Mouse (Mus musculus): ENCODE measurements around the gene Tnf.

Gene Tnf

DNA sequence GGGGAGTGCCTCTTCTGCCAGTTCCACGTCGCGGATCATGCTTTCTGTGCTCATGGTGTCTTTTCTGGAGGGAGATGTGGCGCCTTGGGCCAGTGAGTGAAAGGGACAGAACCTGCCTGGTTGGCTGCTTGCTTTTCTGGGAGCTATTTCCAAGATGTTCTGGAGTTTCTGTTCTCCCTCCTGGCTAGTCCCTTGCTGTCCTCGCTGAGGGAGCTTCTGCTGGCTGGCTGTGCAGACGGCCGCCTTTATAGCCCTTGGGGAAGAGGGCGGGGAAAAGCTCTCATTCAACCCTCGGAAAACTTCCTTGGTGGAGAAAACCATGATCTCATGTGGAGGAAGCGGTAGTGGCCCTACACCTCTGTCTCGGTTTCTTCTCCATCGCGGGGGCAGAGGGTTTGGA is at the start of gene Tnf:
Gene Tnf, minus strand, starts transcription at position 221 of the 400 bp plus-strand sequence.
- no peak for DNase-seq (ENCODE audit: low read depth, low spot score)

DNA sequence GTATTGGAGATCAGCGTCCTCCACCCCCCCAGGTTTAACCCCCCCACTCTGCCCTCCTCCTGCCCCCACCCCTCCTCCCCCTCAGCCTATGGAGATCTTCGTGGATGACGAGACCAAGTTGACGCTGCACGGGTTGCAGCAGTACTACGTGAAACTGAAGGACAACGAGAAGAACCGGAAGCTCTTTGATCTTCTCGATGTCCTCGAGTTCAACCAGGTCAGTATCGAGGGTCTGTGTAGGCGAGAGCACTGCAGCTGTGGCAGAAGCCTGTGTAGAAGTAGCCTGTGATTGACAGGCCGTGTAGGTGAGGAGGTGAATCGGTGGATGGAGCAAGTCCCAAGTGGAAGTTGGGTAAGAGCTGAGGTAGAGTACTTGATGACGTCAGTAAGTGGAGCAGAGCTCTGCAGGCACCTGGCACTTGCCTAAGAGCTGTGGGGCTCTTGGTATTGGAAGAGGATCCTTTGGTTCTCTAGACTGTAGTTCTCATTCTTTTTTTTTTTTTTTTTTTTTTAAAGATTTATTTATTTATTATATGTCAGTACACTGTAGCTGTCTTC is 49.4 kb upstream of the Tnf start:
- DNase-seq (ENCODE audit: low read depth, low spot score), result no peak

DNA sequence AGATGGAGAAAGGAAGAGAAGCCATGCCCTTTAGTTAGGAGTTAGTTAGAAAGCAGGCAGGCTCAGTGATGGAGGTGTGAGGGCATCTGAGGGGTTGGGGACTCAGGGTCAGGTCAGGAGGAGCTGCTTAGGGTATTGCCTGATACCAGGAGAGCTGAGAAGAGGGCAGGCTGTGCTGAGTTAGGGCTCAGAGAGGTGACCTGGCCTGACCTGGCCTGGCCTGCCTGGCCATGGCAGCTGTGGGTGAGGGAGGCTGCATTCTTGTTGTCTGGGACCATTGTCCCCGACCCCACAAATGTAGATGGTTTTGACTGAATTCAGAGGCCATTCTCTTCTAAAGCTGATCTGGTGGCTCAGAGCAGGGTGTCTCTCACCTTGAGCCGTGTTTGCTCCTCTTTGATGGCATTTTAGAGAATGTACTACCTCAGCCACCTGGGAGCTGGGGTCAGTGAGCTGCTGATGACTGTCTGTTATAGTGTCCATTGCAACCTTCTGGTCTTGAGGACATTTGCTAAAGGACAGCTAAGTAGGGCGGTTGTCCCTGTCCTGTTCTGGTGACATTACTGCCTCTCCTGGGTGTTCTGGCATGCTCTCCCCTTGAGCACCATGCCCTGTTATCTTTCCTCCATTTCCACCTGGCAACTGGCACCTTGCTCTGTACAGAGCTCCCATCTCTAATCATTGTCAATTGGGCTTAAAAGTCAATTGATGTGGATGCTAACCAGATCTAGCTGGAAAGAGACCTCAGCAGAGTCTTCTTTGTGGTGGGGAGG is 48.7 kb upstream of the Tnf start:
- DNase-seq (ENCODE audit: low read depth, low spot score), result no peak

DNA sequence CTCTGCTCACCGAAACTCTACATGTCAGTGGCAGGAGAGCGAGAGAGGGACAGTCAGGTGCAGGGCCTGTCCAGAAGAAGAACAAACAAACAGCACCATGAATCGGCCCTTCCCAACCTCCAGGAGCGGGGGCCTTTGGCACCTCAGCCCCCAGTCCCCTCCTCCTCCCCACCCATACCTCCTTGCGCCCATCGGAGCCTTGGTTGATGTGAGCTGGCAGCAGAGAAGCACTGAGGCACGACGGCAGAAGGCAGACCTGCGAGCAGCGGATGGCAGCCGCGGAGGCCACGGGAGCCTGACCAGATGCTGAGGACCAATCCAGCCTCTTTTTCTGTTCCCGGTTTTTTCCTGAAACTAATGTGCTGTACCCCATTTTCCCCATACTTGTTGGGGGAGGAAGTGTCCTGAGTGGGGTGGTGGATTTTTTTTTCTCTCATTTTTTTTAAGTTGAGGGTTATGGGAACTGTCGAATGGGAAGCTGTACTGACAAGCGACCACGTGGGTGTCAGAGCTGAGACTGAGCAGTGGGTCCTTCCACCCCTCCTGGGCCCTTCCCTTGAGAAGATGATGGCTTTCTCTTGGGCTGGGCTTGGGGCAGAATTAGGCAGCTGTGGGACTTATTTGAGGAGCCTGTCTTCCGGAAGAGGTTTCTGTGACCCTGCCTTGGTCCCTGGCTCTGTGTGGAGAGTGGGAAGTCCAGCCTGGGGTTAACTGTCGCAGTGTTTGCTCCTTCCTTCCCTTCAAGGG is 47.8 kb upstream of the Tnf start:
- no peak for DNase-seq (ENCODE audit: low read depth, low spot score)

DNA sequence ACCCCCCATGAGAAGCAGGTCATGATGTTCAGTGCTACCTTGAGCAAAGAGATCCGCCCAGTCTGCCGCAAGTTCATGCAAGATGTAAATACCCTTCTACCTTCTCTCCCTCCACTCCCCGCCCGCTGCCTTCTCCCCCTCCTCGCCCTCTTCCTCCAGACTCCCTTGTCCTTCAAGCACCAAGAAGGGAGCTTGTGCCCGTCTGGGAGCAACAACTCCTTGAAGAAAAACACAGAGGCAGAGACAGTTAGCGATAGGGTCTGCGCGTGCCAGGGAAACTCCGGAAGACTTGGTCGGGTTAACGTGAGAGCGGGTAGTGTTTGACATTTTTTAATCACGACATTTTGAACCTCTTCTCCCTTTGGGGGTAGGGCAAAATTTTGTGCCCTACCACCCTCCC is 47.2 kb upstream of the Tnf start:
- no peak for DNase-seq (ENCODE audit: low read depth, low spot score)

DNA sequence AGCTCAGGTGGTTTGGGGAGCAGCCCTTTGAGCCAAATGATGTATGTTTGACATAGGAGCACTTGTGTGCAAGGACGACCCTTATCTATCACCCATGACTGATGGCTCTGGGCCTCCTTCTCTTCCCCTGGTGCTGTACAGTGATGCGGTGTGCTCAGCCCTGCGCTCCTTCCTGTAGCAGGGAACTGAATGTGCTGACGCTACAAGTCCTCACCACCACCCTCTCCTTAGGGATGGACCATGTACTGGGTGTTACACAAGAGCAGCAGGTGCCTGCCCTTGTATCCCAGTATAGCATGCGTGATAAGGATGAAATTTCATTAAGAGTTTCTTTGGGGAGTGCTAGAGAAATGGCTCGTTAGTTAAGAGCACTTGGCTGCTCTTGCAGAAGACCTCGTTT is 45.3 kb upstream of the Tnf start:
- DNase-seq (ENCODE audit: low read depth, low spot score), result no peak

DNA sequence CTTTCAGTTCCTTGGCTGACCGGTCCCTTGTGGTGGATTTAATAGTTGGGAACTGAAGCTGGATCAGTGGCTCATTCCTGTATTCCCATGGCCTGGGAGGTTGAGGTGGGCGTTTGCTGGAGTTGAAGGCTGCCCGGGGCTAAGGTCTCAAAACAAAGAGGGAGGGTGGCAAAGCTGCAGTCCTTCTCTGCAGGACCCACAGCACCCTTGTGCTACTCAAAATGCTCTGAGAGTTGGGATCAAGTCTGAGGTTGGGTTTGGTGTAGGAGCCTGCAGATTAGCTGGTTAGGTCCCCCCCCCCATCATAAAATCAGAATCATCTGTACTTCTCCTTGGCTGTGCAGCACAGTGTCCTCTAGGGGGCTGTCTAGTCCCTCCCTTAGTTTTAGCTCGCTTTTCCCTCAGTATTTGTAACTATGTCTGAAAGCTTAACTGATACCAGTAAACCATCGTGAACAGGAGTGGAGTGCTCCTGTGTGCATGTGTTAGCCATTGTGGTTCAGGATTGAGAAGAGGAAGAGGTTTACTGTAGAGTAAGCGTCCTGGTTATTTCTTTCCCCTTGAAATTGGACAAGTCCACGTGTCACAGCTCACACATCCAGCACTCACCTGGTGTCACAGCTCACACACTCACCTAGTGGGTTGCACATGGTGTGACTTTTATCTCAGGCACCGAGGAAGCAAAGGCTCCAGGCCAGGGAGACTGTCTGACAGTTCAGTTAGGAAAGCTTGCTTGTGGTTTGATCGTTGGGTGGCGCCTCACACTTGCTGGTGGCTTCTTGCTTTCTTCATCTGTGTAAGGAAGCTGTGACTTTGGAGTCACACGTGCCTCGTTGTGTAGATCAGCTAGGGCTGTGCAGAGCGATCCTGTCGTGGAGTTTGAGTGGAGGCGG is 44.2 kb upstream of the Tnf start:
- DNase-seq (ENCODE audit: low read depth, low spot score), result no peak

DNA sequence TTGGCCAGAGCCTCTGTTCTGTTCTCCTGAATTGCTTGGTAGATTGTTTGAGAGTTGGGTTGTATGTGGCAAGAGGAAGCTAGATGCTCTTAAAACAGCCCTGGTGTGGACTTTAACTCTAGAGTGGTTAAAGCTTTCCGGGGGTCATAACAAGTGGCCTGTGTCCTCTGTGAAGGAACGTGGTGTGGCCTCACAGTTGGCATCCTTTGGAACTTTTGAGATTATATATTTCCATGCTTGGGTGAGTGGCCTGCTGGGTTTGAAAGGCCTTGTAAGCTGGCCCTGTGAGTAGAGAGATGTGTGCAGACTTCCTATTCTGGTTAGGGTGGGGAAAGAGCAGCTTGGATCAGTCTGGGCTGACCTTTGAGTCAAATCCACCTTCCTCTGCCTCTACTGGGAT is 43.2 kb upstream of the Tnf start:
- no peak for DNase-seq (ENCODE audit: low read depth, low spot score)

DNA sequence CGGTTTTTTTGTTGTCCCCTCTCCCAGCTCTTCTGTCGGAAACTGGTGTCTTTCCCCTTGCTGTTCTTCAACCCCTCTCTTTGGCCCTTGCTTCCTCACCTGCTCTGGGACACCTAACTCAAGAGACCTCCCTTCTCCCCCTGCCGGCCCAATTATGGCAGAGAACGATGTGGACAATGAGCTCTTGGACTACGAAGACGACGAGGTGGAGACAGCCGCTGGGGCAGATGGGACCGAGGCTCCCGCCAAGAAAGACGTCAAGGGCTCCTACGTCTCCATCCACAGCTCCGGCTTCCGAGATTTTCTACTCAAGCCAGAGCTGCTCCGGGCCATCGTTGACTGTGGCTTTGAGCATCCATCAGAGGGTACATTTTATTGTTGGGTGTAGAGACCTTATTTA is 41.3 kb upstream of the Tnf start:
- DNase-seq (ENCODE audit: low read depth, low spot score), result no peak

DNA sequence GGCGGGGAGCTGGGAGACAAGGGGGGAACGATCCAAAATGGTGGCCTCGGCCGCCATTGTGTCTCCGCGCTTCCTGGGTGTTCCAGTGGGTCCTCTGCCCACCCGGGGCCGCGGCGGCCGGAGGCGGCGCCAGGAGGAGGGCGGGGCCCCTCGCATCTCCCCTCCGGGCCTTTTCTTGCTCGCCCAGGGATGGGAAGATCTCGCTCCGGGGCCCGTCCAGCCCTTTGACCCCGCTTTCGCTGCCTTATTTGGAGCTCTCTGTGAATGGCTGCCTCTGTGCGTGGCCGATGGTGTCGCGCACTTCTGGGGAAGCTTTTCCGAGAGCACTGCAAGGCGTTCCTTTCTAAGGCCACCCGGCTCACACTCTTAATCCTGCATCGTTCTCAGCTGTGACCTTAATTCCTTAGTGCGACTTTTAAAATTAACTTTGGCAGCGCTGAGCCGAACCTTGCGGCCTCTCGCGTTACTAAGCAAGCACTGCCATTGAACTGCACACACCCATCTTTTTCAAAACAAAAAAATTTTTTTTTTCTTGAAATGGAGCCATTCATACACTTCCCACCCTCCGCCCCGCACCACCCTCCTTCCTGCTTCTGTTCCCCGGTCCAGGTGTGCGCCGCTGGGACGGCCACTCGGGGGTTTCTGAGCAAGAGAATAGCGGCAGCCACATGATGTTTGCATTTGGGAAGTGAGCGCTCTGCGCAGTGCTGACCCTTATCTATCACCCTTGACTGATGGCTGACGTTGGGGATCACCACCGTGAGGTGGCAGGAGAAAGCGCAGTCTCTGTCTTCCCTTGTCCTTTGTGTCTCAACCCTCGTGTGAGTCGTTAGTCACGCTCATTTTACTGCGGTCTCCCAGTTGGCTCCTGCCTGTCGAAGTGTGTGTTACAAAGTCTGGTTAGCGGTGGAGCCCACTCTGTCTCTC is 40.5 kb upstream of the Tnf start:
- peak; percentile 60 for DNase-seq (ENCODE audit: low read depth, low spot score)

DNA sequence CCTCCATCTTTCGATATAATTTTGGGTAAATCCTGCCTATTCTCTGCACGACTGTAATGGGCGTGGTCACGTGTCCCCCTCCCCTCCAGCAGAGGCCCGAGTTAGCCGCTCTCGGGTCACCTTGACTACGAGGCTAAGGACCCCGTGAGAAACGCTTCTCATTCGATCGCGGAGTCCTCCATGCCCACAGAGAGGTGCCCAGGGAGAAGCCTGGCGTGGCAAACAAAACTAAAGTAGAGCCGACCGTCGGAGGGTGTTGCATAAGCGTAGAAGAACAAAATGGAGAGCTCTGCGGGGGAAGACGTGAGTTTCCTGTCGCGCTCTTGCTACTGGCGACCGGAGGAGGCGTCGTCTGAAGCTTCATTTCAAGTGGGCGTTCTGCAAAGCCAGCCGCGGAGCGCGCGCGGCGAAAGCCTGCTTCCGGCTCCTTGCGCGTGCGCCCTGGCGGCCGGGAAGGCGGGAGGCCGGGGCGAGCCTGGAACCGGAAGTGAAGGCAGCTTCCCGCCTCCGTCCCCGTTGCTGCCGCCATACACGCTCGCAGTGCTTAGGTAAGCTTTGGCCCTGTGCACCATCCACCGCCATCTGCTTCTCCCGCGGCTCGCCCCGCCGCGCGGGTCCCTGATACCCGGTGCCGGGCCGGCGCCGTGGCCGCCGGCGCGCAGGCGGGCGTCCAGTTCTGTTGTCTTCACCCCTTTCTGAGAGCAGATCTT is 39.7 kb upstream of the Tnf start, which contains the start of gene Ddx39b:
Gene Ddx39b, plus strand, starts transcription at position 442 of the 710 bp plus-strand sequence.
- DNase-seq (ENCODE audit: low read depth, low spot score), result peak; percentile 88

DNA sequence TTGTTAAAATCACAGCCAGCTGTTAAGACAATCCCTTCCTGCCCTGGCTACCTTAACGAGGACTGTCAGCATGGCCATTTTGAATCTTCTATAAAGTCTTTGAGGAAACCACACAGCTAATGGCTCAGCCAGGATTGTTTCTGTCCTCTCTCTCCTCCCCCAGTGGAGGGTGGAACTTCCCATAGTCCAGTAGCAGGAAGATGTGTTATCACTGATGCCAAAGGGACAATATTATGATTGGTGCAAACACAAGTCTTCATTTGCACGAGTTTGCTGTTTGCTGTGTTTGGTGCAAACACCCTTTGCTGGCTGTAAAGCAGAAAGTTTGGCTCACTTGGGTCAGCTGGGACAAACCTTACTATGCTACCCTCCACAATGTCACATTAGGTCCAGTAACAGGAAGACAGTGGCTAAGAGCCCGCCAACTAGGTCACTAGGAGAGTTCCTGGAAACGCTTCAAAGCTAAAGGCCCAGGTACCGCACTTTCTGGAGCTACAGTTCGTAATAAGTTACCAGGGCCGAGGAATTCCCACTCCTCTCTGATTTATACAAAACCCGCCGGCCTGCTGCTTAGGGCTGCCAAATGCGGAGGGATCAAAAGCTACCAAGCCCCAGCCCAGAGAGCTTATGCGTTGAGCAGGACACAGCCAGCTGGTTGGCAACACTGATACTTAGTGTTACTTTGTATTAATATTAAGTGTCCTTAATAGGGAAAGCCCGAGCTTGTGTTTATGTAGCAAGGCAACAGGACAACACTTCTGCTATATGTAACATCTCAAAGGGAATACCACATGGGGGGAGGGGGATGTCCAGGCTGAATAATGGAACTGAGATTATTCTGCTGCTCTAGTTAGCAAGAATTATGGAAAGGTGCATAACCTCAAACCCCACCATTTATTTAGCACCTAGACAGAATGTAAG is 38.8 kb upstream of the Tnf start:
- no peak for DNase-seq (ENCODE audit: low read depth, low spot score)

DNA sequence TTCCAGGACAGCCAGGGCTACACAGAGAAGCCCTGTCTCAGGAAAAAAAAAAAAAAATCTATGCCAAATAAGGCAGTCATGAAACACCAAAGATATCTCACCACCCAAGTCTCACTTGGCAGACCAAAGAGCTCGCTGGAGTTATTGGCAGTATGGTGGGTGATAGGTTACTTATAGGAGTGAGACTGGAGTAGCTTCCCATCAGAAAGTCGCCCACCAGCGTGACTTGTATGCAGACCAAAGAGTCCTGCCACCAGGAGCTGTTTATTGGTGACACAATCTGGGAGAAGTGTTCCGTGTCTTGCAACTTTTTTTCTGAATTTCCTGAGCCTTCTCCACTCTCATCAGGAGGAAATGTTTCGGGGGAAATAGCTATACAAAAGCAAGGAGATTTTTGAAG is 37.9 kb upstream of the Tnf start:
- DNase-seq (ENCODE audit: low read depth, low spot score), result no peak

DNA sequence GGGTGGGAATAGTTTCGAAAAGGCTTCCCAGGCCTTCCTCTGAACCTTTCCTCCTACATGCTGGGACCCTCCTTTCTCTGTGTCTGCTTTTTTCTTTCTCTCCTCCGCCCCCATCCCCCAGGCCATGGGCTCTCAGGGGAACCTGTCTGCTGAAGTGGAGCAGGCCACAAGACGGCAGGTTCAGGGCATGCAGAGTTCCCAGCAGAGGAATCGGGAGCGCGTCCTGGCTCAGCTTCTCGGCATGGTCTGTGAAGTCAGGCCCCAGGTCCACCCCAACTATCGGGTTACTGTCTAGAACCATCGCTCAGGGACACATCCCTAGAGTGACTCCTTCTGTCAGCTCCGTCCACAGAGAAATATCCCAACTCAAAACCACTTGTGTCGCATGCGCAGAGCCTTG is 35.7 kb upstream of the Tnf start:
- no peak for DNase-seq (ENCODE audit: low read depth, low spot score)

DNA sequence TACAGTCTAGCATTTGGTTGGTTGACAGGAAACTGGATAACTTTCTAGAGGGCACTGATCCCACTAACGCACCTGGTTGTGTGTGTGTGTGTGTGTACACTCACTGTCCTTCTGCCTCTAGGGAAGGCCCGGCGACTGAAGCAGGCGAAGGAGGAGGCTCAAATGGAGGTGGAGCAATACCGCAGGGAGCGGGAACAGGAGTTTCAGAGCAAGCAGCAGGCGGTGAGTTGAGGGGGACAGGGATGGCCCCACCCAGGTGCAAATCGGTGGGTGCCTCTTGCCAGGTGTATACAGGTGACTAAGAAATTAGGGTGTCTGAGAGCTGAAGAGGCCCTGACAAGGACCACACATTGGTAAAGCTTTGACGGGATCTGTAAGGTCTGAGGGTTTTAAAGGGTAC is 35.2 kb upstream of the Tnf start:
- no peak for DNase-seq (ENCODE audit: low read depth, low spot score)

DNA sequence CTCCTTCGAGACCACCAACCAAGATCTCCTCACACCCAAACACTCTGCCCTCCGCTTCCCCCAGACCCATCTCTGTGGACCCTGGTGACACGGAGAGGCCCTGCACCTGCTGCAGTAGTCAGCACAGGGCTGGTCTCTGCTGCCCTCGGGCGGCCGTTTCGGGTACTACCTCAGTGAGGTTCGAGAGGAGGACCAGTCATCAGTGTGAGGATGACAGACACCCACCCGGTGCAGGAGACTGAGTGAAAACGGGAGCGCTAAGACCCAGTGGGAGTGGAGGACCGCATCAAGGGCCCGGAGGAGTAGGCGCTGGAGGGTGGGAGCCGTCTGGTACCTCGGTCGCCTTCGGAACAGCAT is 34.6 kb upstream of the Tnf start:
- DNase-seq (ENCODE audit: low read depth, low spot score), result peak; percentile 86

DNA sequence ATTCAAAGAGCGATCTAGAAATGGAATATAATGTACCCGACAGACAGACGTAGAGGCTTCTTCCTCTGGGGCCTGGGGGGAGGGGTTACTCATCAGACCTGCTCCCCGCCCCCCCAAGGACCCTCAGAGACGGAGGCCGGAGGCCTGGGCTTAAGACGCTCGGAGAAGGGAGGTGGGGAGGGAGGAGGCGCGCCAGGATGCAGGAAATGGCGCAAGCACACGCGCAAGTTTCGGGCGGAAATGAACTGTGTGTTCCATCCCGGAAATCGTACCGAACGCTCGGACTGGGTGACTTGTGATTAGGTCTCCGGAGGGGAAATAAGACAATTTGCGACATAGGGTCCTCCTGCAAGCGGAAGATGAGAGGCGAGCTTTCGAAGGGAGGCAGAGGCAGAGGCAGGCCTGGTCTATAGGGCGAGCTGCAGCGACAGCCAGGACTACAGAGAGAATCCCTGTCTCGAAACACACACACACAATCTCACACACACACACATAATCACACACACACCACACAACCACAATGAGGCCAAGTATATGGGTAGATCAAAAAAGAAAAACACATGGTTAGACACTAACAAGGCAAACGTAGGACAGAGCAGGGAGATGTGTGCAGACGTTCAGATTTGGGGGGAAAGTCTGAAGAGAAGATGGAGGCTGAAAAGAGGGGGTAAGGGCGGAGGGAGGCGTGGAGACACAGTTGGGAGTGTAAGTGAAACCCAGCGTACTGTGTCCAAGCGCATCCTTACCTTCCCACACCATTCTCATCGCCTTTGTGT is 34.0 kb upstream of the Tnf start, which contains the start of gene Nfkbil1:
Gene Nfkbil1, minus strand, starts transcription at position 179 of the 776 bp plus-strand sequence.
- DNase-seq (ENCODE audit: low read depth, low spot score), result peak; percentile 72

DNA sequence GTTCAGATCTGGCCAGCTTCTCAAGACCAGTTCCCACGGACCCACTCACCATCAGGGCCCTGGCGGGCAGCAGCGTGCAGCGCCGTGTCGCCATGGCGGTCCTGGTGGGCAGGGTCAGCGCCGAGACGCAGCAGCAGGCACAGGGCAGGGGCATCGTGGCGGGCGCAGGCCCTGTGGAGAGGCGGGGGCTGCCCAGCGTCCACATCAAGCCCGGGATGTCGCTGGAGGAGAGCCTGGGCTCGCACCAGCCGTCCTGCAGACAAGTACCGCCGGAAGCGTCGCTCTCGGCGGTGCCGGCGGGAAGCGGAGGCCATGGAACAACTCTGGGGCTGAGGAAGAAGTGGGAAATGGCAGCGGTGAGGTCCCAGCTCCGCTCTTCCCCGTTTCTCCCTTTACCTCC is 33.1 kb upstream of the Tnf start:
- DNase-seq (ENCODE audit: low read depth, low spot score), result no peak

Measured in c-Kit-negative CD71-positive TER-119-positive erythroid progenitor cells, embryonic 14.5 days (primary cell).